Mouse (Mus musculus): ENCODE data around the gene Slc16a12. TPM values are rescaled to one million over a fixed set of nuclear protein-coding genes. Genes with fewer than 3 reads are reported as not detected.
A peak's percentile ranks its signal among the peaks of the same experiment; 100 is the strongest.

Slc16a12 gene
- polyA plus RNA-seq, 1 experiment from 2014 or later = not detected

DNA sequence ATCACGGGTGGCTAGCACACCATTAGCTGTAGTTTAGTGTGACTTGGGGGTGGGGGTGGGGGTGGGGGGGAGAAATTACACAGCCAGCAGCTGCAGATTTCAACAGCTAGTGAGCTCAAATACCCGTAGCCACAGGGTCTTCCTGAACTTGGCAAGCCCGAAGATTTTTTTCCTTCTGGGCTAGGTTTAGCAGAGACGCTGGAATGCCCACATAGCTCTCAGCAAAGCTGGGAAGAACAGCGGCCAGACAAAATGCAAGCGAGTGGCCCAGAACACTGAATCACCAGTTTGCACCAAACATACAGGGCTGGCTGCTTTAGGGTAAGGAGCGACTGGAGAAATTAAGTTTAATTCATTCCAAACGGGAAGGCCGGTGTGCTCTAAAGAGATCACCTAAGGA is 888 bp downstream of the Slc16a12 start:
- Histone ChIP-seq H3K4me3 (ENCODE audit: inconsistent target) (no peak overlapping the region), H3K36me3 (ENCODE audit: inconsistent target) (no peaks in the 10 kb centered on the region), H3K27ac (no peak overlapping the region), H3K79me2 (ENCODE audit: inconsistent target) (no peaks in the 10 kb centered on the region)
- 56% methylated on average over 9 of the region's 9 CpGs for WGBS (ENCODE audit: missing documents)

DNA sequence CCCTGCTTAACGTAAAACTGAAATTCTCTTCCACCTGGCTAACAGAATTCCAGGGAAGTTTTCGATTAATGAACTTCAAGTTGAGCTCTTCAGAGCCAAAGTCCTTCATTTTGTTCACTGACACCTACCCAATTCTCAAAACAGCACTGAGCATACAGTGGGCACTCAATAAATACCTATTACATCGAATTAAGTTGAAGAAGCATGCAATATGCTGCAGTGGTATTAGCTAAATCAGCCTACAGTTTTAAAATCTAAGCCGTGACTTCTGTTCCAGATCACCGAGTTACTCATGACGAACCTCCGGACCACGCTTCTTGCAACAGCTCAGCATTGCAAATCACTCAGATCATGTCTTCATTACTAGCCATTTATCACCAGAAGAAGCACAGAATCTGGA is 2.1 kb downstream of the Slc16a12 start:
- no peaks in the 10 kb centered on the region for H3K36me3 ChIP-seq (ENCODE audit: inconsistent target)
- no peaks in the 10 kb centered on the region for H3K79me2 ChIP-seq (ENCODE audit: inconsistent target)
- no peak overlapping the region for H3K4me3 ChIP-seq (ENCODE audit: inconsistent target)
- WGBS (ENCODE audit: missing documents) = 90% methylated on average over 8 of the region's 8 CpGs
- H3K27ac ChIP-seq = no peak overlapping the region

GRCm38 (mm10) chr19:34737916-34738315 is 9.2 kb downstream of the Slc16a12 start:
- H3K36me3 ChIP-seq (ENCODE audit: inconsistent target) = no peaks in the 10 kb centered on the region
- H3K27ac ChIP-seq = no peak overlapping the region
- no peaks in the 10 kb centered on the region for H3K79me2 ChIP-seq (ENCODE audit: inconsistent target)
- 93% methylated on average over 3 of the region's 3 CpGs for WGBS (ENCODE audit: missing documents)
- H3K4me3 ChIP-seq (ENCODE audit: inconsistent target) = no peak overlapping the region

GRCm38 (mm10) chr19:34735900-34736299 is 11.2 kb downstream of the Slc16a12 start:
- no peak overlapping the region for H3K27ac ChIP-seq
- no peaks in the 10 kb centered on the region for H3K36me3 ChIP-seq (ENCODE audit: inconsistent target)
- no peaks in the 10 kb centered on the region for H3K79me2 ChIP-seq (ENCODE audit: inconsistent target)
- 100% methylated on average over 4 of the region's 4 CpGs for WGBS (ENCODE audit: missing documents)
- no peak overlapping the region for H3K4me3 ChIP-seq (ENCODE audit: inconsistent target)

GRCm38 (mm10) chr19:34733020-34733419 is 14.1 kb downstream of the Slc16a12 start:
- 83% methylated on average over 3 of the region's 3 CpGs for WGBS (ENCODE audit: missing documents)
- Histone ChIP-seq H3K79me2 (ENCODE audit: inconsistent target) (no peaks in the 10 kb centered on the region), H3K27ac (no peak overlapping the region), H3K4me3 (ENCODE audit: inconsistent target) (no peak overlapping the region), H3K36me3 (ENCODE audit: inconsistent target) (no peaks in the 10 kb centered on the region)

GRCm38 (mm10) chr19:34731356-34731755 is 15.7 kb downstream of the Slc16a12 start:
- Histone ChIP-seq H3K36me3 (ENCODE audit: inconsistent target) (no peaks in the 10 kb centered on the region), H3K79me2 (ENCODE audit: inconsistent target) (no peaks in the 10 kb centered on the region), H3K4me3 (ENCODE audit: inconsistent target) (no peak overlapping the region), H3K27ac (no peak overlapping the region)
- WGBS (ENCODE audit: missing documents) = 93% methylated on average over 5 of the region's 5 CpGs

- no peak overlapping the region for H3K27ac ChIP-seq
- H3K79me2 ChIP-seq (ENCODE audit: inconsistent target) = no peaks in the 10 kb centered on the region
- no peaks in the 10 kb centered on the region for H3K36me3 ChIP-seq (ENCODE audit: inconsistent target)
- WGBS (ENCODE audit: missing documents) = 100% methylated on average over 4 of the region's 4 CpGs
- no peak overlapping the region for H3K4me3 ChIP-seq (ENCODE audit: inconsistent target)
Measured at GRCm38 (mm10) chr19:34730584-34730983, 16.5 kb downstream of the Slc16a12 start.

- Histone ChIP-seq H3K79me2 (ENCODE audit: inconsistent target) (no peaks in the 10 kb centered on the region), H3K36me3 (ENCODE audit: inconsistent target) (no peaks in the 10 kb centered on the region), H3K27ac (peak overlapping the region; percentile 2; the same call in 1 of the 2 replicates), H3K4me3 (ENCODE audit: inconsistent target) (no peak overlapping the region)
- 11% methylated on average over 3 of the region's 3 CpGs for WGBS (ENCODE audit: missing documents)
Measured at GRCm38 (mm10) chr19:34729505-34729904, 17.6 kb downstream of the Slc16a12 start.

DNA sequence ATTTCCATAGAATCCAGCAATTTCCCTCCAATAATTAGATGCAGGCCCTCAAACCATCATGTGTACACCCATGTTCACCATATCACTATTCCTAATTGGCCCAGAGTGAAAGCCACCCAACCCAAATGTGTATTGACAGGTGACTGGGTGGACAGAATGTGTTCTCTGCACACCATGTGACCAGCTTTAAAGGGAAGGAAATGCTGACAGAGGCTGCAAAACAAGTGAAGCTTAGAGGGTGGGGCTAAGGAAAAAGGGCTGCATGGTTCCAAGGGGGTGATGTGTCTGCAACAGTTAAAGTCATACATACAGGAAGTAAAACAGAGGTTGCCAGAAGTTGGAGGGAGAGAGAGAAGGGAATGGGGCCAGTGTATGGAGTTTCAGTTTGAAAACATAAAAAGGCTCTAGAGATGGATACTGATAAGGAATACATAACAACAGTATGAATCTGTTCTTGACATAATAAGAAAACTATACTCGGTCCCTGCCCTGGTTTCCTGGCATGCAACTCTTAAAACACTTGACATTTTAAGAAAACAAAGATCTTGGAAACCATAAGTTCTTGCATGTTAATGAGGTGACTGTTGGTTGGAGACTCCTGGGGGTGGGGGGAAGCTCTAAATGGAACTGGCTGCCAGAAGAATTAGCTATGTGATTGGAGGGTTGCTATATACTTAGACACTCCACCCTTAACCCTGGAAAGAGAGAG is 20.7 kb downstream of the Slc16a12 start:
- Histone ChIP-seq H3K36me3 (ENCODE audit: inconsistent target) (no peaks in the 10 kb centered on the region), H3K4me3 (ENCODE audit: inconsistent target) (no peak overlapping the region), H3K27ac (peak overlapping the region; percentile 65), H3K79me2 (ENCODE audit: inconsistent target) (no peaks in the 10 kb centered on the region)
- 36% methylated on average over 1 of the region's 1 CpGs for WGBS (ENCODE audit: missing documents)

DNA sequence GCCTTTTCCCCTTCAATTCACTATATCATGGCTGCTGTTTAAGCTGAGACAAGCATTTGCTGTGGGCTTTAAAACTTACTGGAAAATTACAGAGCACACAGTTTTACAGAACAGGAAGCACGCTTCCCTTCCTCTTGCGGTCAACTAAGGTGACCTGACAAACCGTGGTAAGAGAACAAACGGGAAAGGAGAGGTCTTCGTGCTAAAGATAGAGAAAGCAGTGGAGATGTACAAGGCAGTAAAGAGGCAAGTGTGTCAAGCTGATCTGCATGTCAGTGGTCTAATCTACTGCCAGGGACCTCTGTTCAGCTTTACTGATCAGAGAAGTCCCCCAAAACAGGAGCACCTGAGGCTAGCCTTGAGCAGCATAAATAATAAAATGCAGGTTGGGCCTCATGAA is 21.7 kb downstream of the Slc16a12 start:
- H3K4me3 ChIP-seq (ENCODE audit: inconsistent target) = no peak overlapping the region
- WGBS (ENCODE audit: missing documents) = 0% methylated on average over 5 of the region's 5 CpGs
- no peaks in the 10 kb centered on the region for H3K36me3 ChIP-seq (ENCODE audit: inconsistent target)
- no peaks in the 10 kb centered on the region for H3K79me2 ChIP-seq (ENCODE audit: inconsistent target)
- H3K27ac ChIP-seq = peak overlapping the region; percentile 65

DNA sequence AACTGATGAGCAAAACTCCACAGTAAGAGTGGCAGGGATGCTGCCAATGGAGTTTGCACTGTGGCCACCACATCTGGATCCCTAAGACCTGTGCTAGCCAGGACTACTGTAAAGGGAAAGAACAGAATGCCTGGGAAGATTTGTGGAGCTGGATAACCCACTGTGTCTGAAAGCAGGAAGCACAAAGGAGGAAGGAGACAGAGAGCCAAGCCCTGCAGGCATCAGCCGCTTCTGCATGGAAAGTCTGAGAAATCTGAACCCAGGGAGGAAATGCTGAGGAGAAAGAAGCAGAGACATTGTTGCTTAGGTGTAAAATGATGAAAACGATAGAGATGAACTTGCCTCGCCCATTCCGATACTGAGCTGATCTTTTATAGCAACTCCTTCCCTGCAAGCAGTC is 22.5 kb downstream of the Slc16a12 start:
- no peaks in the 10 kb centered on the region for H3K79me2 ChIP-seq (ENCODE audit: inconsistent target)
- no peak overlapping the region for H3K4me3 ChIP-seq (ENCODE audit: inconsistent target)
- H3K36me3 ChIP-seq (ENCODE audit: inconsistent target) = no peaks in the 10 kb centered on the region
- H3K27ac ChIP-seq = peak overlapping the region; percentile 65
- 68% methylated on average over 4 of the region's 4 CpGs for WGBS (ENCODE audit: missing documents)

- Histone ChIP-seq H3K79me2 (ENCODE audit: inconsistent target) (no peaks in the 10 kb centered on the region), H3K27ac (no peak overlapping the region), H3K4me3 (ENCODE audit: inconsistent target) (no peak overlapping the region), H3K36me3 (ENCODE audit: inconsistent target) (no peaks in the 10 kb centered on the region)
- 81% methylated on average over 3 of the region's 3 CpGs for WGBS (ENCODE audit: missing documents)
Measured at GRCm38 (mm10) chr19:34722541-34722940, 24.5 kb downstream of the Slc16a12 start.

- no peak overlapping the region for H3K4me3 ChIP-seq (ENCODE audit: inconsistent target)
- no peak overlapping the region for H3K27ac ChIP-seq
- H3K36me3 ChIP-seq (ENCODE audit: inconsistent target) = no peaks in the 10 kb centered on the region
- no peaks in the 10 kb centered on the region for H3K79me2 ChIP-seq (ENCODE audit: inconsistent target)
Measured at GRCm38 (mm10) chr19:34720130-34720529, 27.0 kb downstream of the Slc16a12 start.

DNA sequence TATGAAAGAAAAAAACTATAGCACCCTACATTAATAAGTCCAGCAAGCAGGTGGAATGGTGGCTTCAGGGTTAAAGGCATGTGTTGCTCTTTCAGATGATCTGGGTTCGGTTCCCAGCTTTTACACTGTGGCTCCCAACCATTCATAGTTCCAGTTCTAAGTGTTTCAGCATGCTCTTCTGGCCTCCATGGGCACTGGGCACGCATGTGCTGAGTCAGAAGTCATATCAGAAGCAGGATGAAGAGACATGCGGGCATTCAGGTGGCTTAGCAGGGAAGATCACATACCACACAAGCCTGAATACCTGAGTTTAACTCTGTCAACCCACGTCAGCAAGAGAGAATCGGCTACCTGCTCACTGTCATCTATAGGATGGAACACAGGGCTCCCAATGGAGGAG is 28.1 kb downstream of the Slc16a12 start:
- 93% methylated on average over 5 of the region's 5 CpGs for WGBS (ENCODE audit: missing documents)
- no peak overlapping the region for H3K27ac ChIP-seq
- H3K79me2 ChIP-seq (ENCODE audit: inconsistent target) = no peaks in the 10 kb centered on the region
- H3K4me3 ChIP-seq (ENCODE audit: inconsistent target) = no peak overlapping the region
- H3K36me3 ChIP-seq (ENCODE audit: inconsistent target) = no peaks in the 10 kb centered on the region

- H3K79me2 ChIP-seq (ENCODE audit: inconsistent target) = no peaks in the 10 kb centered on the region
- H3K27ac ChIP-seq = no peak overlapping the region
- no peak overlapping the region for H3K4me3 ChIP-seq (ENCODE audit: inconsistent target)
- no peaks in the 10 kb centered on the region for H3K36me3 ChIP-seq (ENCODE audit: inconsistent target)
- WGBS (ENCODE audit: missing documents) = 89% methylated on average over 2 of the region's 2 CpGs
Measured at GRCm38 (mm10) chr19:34718478-34718877, 28.6 kb downstream of the Slc16a12 start.

DNA sequence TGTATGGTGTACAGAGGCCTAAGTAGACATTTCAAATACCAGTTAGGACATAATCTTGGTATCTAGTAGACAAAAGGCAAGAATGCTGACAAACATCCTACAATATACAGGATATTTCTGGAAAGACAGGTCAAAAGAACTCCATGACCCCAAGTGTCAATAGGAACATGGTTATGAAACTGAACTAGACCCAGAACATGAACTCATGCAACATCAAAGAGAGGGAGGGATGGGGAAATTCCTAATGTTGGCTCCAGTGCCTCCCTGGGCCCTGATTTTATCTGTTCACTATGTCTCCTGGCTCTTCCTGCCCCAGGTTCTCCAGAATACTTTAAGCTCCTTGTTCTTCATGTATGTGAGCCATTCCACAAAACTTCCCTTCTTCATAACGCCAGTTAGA is 31.2 kb downstream of the Slc16a12 start:
- Histone ChIP-seq H3K4me3 (ENCODE audit: inconsistent target) (no peak overlapping the region), H3K36me3 (ENCODE audit: inconsistent target) (no peaks in the 10 kb centered on the region), H3K27ac (no peak overlapping the region), H3K79me2 (ENCODE audit: inconsistent target) (no peaks in the 10 kb centered on the region)
- WGBS (ENCODE audit: missing documents) = 75% methylated on average over 1 of the region's 1 CpGs

Measured in macrophage (primary cell).